Mouse (Mus musculus) kidney, postnatal 10 days (tissue): ENCODE data around the gene Ice1.

Experiments used
- DNase-seq: peaks from one replicate; pipeline ENCODE4 v3.0.0; 2021; ENCODE audit warnings: mixed read lengths

The Ice1 gene

GRCm38 (mm10) chr13:70553456-70553855 is 84.0 kb downstream of the Ice1 start:
- no peak for DNase-seq

- DNase-seq, result no peak
Observed at GRCm38 (mm10) chr13:70547457-70547856, 90.0 kb downstream of the Ice1 start.

DNA sequence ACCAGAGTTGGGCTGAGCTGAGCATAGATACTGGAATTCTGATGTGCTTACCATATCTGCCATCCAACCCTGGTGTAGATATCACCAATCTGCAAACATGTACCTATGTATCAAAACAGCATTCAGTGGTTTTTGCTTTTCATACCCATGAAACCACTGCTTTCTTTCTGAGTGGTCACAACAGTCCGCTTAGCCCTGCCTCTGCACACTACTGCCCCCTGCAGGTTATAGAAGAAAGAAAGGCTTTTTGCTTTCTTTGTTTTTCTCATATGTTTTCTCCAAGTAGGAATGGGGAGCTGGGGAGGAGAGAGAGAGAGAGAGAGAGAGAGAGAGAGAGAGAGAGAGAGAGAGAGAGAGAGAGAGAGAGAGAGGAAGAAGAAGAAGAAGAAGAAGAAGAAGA is 92.2 kb downstream of the Ice1 start:
- DNase-seq, result peak; percentile 12

DNA sequence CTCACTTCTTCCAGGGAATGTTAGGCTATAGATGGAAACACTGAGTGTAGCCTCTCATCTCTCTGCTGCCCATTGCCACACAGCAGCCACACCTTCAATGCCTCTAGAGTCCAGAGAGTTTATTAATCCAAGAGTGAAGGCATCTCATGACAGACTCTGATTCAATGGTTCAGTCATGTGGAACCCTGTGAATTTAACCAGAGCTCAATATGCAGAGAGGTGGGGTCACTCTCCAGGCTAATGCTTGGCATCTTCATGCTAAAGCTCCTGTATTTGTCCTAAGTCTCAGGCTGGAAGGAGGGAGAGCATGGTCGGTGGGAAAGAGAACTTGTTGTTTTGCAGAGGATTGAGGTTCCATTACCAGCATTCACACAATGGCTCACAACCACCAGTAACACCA is 97.6 kb downstream of the Ice1 start:
- DNase-seq, result no peak

- no peak for DNase-seq
Observed at GRCm38 (mm10) chr13:70533412-70533811, 104.0 kb downstream of the Ice1 start.

GRCm38 (mm10) chr13:70532719-70533118 is 104.7 kb downstream of the Ice1 start:
- DNase-seq, result no peak

DNA sequence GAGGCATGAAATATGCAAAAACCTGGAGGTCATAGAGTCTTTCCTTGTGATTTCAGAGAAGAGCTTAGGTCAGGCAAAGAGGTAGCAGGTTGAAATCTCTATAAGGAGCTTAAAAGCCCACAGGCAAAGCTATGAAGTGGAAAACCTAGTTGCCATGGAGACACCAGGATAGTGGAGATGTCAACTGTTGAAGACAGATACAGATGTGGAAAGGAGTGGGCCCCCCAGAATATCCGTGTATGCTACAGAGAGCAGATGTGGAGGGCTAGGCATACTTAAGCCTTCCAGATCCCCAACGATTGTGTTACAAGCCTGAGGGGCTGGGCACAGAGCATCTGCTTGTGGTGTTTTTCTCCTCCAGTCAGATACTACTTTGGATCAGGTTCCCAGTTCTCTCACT is 119.8 kb downstream of the Ice1 start:
- no peak for DNase-seq

GRCm38 (mm10) chr13:70515004-70515403 is 122.4 kb downstream of the Ice1 start:
- DNase-seq, result no peak

- DNase-seq, result no peak
Observed at GRCm38 (mm10) chr13:70510199-70510598, 127.2 kb downstream of the Ice1 start.

DNA sequence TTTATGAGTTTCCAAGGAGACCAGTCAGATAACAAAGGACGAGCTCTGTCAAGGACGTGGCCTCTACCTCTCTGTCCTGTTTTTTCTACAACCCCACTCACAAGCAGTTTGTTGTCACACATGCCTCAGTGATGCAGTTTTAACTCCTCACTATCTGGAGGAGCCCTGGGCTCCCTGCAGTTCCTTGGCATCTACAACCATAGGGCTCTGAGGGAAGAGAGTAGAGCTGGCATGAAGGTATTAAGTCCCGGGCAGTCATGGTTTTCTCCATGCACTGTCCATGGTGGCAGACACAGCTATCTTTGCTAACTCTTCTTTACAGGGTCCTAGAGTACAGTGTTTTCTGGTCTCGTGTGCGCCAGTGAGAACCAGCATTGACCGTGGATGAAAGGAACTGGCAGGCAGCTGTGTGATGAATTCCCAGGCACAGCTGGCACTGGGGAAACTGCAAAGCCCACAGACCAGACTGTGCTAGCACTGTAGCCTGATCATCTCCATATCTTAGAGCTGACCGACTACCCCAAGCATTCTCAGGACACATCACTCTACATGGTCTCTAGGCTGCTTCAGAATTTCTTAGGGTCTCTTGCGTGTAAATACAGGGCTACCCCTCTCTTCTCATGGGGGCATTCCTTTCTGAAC is 127.9 kb downstream of the Ice1 start:
- no peak for DNase-seq

DNA sequence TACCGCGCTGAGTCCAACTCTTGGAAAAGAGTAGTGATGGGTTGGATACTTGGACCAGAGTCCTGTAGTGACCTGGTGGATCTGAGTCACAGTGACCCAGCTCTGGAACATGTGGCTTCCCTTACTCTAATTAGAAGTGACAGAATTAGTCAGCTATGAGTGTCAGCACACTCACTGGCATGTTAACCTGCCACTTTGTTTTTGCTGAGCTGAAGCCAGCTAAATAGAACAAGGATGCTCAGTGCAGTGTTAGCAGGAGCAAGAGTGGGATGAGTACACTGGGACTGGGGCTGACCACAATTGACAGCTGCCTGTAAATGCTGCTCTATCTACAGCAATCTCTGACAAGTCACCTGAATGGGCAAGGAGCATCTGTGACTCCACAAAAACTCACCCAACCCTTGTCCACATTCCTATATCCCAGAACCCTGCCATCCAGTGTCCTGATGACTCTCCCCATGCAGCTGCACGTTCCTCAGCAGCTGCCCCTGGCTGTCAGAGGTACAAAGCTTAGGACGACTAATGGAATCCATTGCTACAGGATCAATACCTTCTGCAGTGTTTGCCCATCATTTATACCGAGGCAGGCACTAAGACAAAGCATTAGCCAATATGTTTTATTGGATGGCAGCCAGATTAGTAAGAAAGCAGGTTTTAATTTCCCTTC is 128.6 kb downstream of the Ice1 start:
- no peak for DNase-seq
